Mouse (Mus musculus) thymus, adult 18-20 months (tissue): Measurements from ENCODE around the gene Spg21.

Experiments
- DNase-seq, 2 experiments: peaks; one replicate each; pipeline ENCODE4 v3.0.0; 2022; ENCODE audit warnings: mixed read lengths in 2 of 2

Gene Spg21

DNA sequence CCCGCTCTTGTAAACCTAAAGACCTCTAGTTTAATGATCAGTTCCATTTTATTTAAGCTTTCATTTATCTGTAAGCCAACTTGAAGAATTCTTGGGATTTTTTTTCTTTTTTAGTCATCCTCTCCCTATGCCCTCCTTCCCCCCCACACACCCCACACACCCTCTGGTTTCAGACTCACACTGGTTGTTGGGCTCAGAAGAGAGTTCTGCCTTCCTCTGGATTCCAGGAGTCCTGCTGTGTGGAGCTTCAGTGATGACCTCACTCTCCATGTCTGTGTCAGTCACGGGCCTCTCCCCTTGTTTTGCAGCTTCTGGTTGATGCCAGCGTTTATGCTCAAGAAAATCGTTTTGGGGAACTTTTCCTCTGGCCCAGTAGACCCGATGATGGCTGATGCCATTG is 19.3 kb downstream of the Spg21 start:
- DNase-seq = no peak

DNA sequence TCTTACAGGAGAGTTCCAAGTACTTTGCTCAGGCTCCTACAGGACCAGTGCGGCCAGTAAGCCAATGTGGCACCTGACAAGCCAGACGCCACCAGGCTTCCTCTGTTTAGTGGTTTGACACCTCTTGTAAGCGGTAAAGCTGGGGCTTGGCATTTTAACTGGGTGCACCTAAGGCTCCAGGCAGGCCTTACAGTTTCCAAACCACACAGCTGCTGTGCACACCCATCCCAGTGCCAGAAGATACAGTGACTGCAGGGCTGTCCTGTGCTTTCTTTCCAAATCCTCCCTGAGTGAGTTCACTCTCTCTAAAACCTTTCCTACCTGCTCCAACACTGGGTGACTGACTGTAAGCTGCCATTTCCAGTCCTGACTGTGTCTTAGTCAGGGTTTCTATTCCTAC is 30.7 kb downstream of the Spg21 start:
- no peak for DNase-seq

- no peak for DNase-seq
These were observed 31.6 kb downstream of the Spg21 start for GRCm38 (mm10) chr9:65492351-65492750.

GRCm38 (mm10) chr9:65492851-65493250 is 32.1 kb downstream of the Spg21 start:
- no peak for DNase-seq

- DNase-seq = no peak
These were observed 41.4 kb downstream of the Spg21 start for GRCm38 (mm10) chr9:65502146-65502545.

GRCm38 (mm10) chr9:65502721-65503505 is 42.2 kb downstream of the Spg21 start:
- DNase-seq = no peak

- DNase-seq = no peak
These were observed 47.7 kb downstream of the Spg21 start for GRCm38 (mm10) chr9:65508449-65508848.

- no peak for DNase-seq
These were observed 51.8 kb downstream of the Spg21 start for GRCm38 (mm10) chr9:65512520-65512919.

DNA sequence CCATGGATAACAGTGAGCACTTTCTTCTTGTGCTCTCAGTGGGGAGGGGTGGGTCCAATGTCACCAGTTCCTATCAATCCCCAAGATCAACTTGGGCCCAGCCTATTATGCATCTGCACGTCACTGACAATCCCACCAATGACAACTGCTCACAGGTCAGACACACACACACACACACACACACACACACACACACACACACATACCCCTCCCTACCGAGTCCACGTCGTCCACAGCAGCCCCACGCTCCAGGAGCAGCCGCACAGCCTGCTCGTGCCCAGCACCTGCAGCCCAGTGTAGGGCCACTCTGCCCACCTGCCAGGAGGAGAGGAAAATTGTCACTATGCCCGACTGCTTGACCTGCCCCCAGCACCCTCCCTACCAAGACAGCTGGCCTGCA is 53.7 kb downstream of the Spg21 start:
- DNase-seq = no peak

- DNase-seq = no peak
These were observed 54.1 kb downstream of the Spg21 start for GRCm38 (mm10) chr9:65514851-65515261.

DNA sequence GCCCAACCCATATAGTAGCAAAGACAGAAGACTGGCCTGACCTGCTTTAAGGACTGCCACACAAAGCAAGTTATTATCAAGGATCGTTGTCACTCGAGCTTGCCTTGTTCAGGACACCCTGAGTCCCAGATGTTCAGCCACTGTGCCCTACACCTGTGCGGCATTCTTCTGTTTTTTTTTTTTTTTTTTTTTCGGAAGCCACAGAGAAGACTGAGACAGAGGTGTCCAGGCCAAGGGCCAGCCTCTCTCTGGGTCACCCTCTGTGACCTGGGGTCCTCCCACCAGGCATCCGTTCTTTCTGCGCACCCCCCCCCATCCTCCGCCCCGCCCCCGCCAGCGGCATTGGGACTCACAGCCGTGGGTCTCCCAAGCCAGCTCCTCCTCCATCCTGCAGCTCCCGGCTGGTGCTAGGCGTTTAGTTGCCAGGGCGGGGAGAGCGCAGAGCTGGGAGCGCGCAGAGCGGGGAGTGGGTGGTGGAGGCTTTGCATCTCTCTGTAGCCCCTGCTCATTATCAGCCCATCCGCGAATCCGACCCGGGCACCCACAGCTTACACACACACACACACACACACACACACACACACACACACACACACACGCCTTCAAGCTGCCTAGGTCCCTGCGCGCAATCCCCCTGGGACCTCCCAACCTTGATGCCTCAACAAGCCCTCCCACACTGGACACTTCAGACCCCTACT is 59.2 kb downstream of the Spg21 start, which contains the start of gene Ankdd1a:
Gene Ankdd1a, minus strand, starts transcription at position 387 of the 698 bp plus-strand sequence.
- no peak for DNase-seq

DNA sequence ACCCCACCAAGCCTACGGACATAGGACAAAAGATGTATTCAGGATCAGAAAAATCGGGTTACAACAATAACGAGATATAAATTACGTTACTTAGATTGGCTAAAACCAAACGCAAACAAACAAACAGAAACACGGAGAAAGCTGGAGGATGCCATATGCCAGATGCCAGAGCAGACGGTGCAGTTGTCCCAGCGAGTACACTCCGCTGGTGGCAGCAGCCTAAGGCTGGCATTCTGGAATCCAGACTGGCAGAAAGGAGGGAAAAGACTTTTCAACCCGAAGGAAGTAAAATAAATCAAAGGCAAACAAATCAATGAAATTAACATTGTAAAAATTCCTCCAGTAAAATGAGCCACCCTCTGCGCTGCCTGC is 59.7 kb downstream of the Spg21 start:
- DNase-seq = no peak

DNA sequence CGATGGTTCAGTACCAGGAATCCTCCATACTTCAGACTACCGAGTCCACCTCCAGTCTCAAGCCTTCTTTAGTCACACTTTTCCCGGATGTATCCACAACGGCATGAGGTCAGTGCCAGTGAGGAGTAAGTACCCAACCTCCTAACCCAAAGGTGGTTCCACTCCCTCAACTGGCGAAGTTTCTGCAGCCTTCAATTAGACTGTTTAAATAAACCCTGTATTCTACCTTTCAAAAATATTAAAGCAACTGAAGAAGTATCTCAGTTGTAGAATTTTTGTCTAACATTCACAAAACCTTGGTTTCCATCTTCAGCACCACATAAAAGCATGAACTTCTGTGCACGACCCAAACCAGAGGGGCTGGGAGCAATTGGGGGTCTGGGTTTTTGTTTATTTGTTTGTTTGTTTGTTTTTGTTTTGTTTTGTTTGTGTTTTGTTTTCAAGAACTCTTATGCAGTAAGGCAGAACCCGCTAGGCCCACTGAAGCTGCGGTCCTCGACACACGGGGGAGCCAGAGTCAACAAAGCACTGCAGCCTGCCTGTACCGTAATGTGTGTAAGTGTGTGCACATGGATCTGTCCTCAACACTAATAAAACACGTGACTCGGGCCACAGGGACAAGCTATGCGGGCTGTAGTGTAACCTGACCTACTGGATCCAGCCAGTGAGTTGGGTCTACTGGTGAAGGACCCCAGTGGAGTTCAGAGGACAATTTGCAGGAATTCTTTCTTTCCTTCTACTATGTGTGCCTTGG is 63.0 kb downstream of the Spg21 start:
- DNase-seq = peak; percentile 58 to 62

DNA sequence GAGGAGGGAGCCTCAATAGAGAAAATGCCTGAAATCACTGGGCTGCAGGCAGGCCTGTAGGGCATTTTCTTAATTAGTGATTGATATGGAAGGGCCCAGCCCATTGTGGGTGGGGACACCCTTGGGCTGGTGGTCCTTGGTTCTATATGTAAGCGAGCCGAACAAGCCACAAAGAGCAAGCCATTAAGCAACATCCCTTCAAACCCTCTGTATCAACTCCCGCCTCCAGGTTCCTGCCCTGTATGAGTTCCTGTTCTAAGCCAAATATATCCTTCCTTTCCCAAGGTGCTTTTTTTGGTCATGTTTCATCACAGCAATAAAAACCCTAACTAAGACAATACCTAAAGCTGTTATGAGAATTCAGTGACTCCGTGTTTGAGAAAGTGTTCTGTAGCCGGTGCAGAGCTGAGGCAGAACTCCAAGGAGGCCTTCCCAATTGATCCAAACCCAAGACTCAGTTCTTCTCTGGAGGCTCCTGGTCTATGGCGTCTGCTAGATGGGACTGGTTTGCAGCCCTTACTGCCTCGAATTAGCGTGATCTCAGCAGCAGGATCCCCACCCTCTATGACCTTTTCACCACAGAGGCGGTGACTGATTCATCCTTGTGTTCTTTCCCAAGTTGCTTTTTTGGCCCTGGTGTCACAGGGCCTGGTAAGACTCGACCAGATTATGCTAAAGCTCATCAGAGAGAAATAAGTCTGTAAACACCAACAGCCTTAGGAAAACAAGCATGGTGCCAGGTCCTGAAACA is 64.9 kb downstream of the Spg21 start:
- no peak for DNase-seq

- no peak for DNase-seq
These were observed 67.8 kb downstream of the Spg21 start for GRCm38 (mm10) chr9:65528417-65529038.

GRCm38 (mm10) chr9:65529659-65530058 is 68.9 kb downstream of the Spg21 start:
- DNase-seq = no peak

DNA sequence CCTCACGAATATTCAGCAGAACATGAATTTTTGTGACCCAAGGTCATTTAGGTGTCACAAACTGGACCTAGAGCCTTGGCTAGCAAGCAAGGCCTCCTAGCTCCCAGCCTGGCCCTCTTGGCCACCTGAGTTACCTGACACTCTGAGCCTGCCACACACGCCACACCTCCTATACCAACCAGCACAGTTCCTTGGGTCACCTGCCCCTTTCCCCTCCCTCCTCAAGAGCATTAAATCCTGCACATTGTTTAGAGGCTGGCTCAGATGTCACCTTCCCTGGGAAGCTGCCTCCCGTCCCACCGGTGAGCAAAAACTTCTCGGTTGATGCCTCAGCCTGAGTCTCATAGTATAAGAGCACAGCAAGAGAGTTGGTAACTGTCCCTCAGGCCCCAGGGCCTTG is 70.5 kb downstream of the Spg21 start:
- no peak for DNase-seq

DNA sequence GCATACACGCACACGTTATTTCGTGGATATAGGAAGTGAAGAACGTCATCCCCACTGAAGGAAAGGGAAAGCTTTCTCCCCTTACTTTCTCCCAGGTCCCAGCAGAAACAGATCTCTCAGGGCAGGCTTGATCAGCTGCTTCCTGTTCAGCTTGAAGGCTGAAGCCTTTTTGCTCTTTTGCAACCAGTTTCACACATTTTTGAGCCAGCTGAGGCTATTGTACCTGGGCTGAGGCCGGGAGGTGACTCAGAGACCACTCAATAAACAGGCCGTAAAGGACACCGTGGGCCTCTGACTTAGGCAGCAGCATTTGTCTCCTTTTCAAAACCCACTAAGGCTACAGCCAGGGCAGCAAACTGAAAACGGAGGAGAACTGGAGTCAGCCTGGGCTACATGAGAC is 72.2 kb downstream of the Spg21 start:
- no peak for DNase-seq

GRCm38 (mm10) chr9:65534111-65534510 is 73.4 kb downstream of the Spg21 start:
- no peak for DNase-seq

DNA sequence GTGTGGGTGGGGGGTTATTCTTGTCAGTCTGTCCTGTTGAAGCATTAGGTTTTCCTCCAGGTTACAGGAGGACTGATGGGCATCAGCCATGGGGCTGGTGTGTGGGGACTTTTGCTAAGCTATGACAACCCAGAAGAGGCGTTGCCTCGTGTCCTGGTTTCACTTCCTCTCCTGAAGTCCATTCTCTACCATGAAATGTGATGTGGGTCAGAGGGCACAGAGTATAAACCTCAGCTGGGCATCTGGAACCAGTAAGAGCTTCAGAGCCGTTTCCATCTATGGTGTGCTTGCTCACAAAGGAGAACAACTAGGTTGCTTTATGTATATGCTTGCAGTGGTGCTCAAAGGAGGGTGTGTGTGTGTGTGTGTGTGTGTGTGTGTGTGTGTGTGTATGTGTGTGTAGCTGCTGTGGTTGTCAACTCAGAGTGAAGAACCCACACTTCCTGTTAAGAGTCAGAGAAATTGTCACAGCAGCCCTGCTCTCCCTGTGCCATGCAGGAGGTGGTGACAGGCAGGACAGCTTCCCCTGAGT is 74.5 kb downstream of the Spg21 start:
- DNase-seq = peak; percentile 48 to 77

GRCm38 (mm10) chr9:65535789-65536469 is 75.2 kb downstream of the Spg21 start:
- DNase-seq = peak; percentile 21 to 42
